In genomic region chr14:55778686-55779085, GRCm38 (mm10) we compare ENCODE assay signal across 20 mouse cellular contexts. TPM values are rescaled to one million over a fixed set of nuclear protein-coding genes. Genes with fewer than 3 reads are reported as not detected.
DNase-seq lines count a peak whose midpoint lies in the region; ATAC-seq and TF ChIP-seq lines count a peak whose summit lies in the region.
"Had no signal": no experiment of that assay in that cellular context is flagged by ENCODE, and none has a peak within 500 bp of the region (broad histone marks: within the 10 kb centered on the region; RNA-seq: fewer than 3 reads in every experiment).

No protein-coding gene starts in this region.

- H3K27ac ChIP-seq in thymus, adult 2 months (ENCODE audit: control insufficient read depth, insufficient read depth, low read length): no peak overlapping the region
- H3K27ac ChIP-seq: embryonic facial prominence, embryonic 15.5 days; hindbrain, embryonic 12.5 days; midbrain, embryonic 12.5 days had no signal

- WGBS in thymus, adult 2 months: 97% methylated on average over 15 of the region's 15 CpGs

- TF ChIP-seq POLR2A in thymus, adult 2 months (IDR thresholded peaks at IDR 0.05; ENCODE audit: control insufficient read depth, extremely low read depth, insufficient read depth, low read length, poor library complexity): no peak

- H3K27me3 ChIP-seq in thymus, adult 2 months (ENCODE audit: control insufficient read depth, insufficient read depth, low read length): no peaks in the 10 kb centered on the region

- DNase-seq in gastrocnemius, postnatal 25 days: peak; percentile 3
- DNase-seq in gastrocnemius, postnatal 10 days: no peak
- peak; percentile 1 for DNase-seq in layer of hippocampus, adult 9-11 months
- DNase-seq in layer of hippocampus, adult 9-10 months (ENCODE audit: low spot score): no peak
- DNase-seq in thymus, postnatal 14 days: peak; percentile 1
- DNase-seq in thymus, adult 2 months: no peak
- DNase-seq: cerebellum, adult 11 months; cerebellum, adult 9-11 months; kidney, adult 11 months; layer of hippocampus, postnatal 36 days; right cerebral cortex, postnatal 14 days; thymus, adult 18-20 months had no signal

- no peak for TF ChIP-seq CTCF in thymus, adult 2 months (IDR thresholded peaks at IDR 0.05; ENCODE audit: borderline replicate concordance, control insufficient read depth, extremely low read depth, insufficient read depth, low read length, poor library complexity)

- H3K4me1 ChIP-seq in thymus, adult 2 months (replicated peaks; ENCODE audit: control insufficient read depth, insufficient read depth, low read length): no peaks in the 10 kb centered on the region

- ATAC-seq in inflammation-experienced regulatory T-cells, adult 6 months: no peak
- ATAC-seq: forebrain, embryonic 14.5 days had no signal

- H3K36me3 ChIP-seq in thymus, adult 2 months (ENCODE audit: control insufficient read depth, insufficient read depth, low read length): no peaks in the 10 kb centered on the region
- H3K36me3 ChIP-seq: hindbrain, embryonic 12.5 days; midbrain, embryonic 12.5 days had no signal

- no peak overlapping the region for H3K4me3 ChIP-seq in thymus, adult 2 months (ENCODE audit: control insufficient read depth, insufficient read depth, low read length)
- H3K4me3 ChIP-seq: embryonic facial prominence, embryonic 15.5 days; hindbrain, embryonic 12.5 days; midbrain, embryonic 12.5 days had no signal

RNA-seq across cellular contexts. Expression of gene Adcy4, which starts 5.2 kb away (rescaled TPM):
- total RNA-seq in gastrocnemius, postnatal 25 days (2021): 1 to 10 TPM; 6.4 to 6.5 TPM
- total RNA-seq in gastrocnemius, postnatal 10 days (2021): 1 to 10 TPM; 5.9 to 9.4 TPM
- polyA plus RNA-seq in thymus, adult 2 months (2012; rRNA removed): 7.4 and 11.2 TPM in 2 replicates
- under 1 TPM in 1 of 3 experiments, not detected in 2; 0.29 TPM for polyA plus RNA-seq in inflammation-experienced regulatory T-cells, adult 6 months (2017; shearing (Covaris generic))
- total RNA-seq: CH12.LX; common myeloid progenitor, adult 5-6 weeks; neutrophil, adult 5-6 weeks had no signal

RNA-seq across cellular contexts. Expression of gene Ripk3, which starts 10.0 kb away (rescaled TPM):
- 1 to 10 TPM; 1.3 to 1.7 TPM for total RNA-seq in gastrocnemius, postnatal 25 days (2021)
- total RNA-seq in gastrocnemius, postnatal 10 days (2021): 1 to 10 TPM; 3.9 to 4.2 TPM
- polyA plus RNA-seq in thymus, adult 2 months (2012; rRNA removed): 66.8 and 84.4 TPM in 2 replicates
- 10 to 100 TPM; 71.9 to 99.8 (median 84.8) TPM for polyA plus RNA-seq in inflammation-experienced regulatory T-cells, adult 6 months (2017; shearing (Covaris generic))

RNA-seq across cellular contexts. Expression of gene Ltb4r1, which starts 12.9 kb away (rescaled TPM):
- not detected for total RNA-seq in gastrocnemius, postnatal 25 days (2021)
- under 1 TPM; 0.16 to 0.61 TPM for total RNA-seq in gastrocnemius, postnatal 10 days (2021)
- 2.6 and 2.8 TPM in 2 replicates for polyA plus RNA-seq in thymus, adult 2 months (2012; rRNA removed)
- polyA plus RNA-seq in inflammation-experienced regulatory T-cells, adult 6 months (2017; shearing (Covaris generic)): 10 to 100 TPM in 1 of 3 experiments, 1 to 10 TPM in 1, under 1 TPM in 1; 0.57 to 16.6 (median 3.8) TPM
- total RNA-seq: layer of hippocampus, postnatal 36 days had no signal
- polyA plus RNA-seq: hindbrain, embryonic 12.5 days had no signal

RNA-seq across cellular contexts. Expression of gene Ltb4r2, which starts 17.5 kb away (rescaled TPM):
- total RNA-seq in gastrocnemius, postnatal 25 days (2021): under 1 TPM in 1 of 2 experiments, not detected in 1; 0.10 TPM
- total RNA-seq in gastrocnemius, postnatal 10 days (2021): under 1 TPM; 0.07 to 0.14 TPM
- 1.7 and 1.8 TPM in 2 replicates for polyA plus RNA-seq in thymus, adult 2 months (2012; rRNA removed)
- not detected for polyA plus RNA-seq in inflammation-experienced regulatory T-cells, adult 6 months (2017; shearing (Covaris generic))

RNA-seq across cellular contexts. Expression of gene Cideb, which starts 20.4 kb away (rescaled TPM):
- total RNA-seq in gastrocnemius, postnatal 25 days (2021): not detected
- total RNA-seq in gastrocnemius, postnatal 10 days (2021): not detected
- 1.8 and 2.7 TPM in 2 replicates for polyA plus RNA-seq in thymus, adult 2 months (2012; rRNA removed)
- polyA plus RNA-seq in inflammation-experienced regulatory T-cells, adult 6 months (2017; shearing (Covaris generic)): not detected
- total RNA-seq: neutrophil, adult 5-6 weeks had no signal
- polyA plus RNA-seq: midbrain, embryonic 12.5 days had no signal

Comparison
In these comparisons a context has a peak if more than half of its experiments do, and no peak if none do; other contexts are left out.
1. DNase-seq: peak in gastrocnemius, postnatal 25 days (single experiment), layer of hippocampus, adult 9-11 months (single experiment) and thymus, postnatal 14 days (single experiment); none in gastrocnemius, postnatal 10 days (single experiment), layer of hippocampus, adult 9-10 months (single experiment) and thymus, adult 2 months (single experiment).